Mouse (Mus musculus) heart, embryonic 14.5 days (tissue): ENCODE results near the gene Cfap97. TPM values are rescaled to one million over a fixed set of nuclear protein-coding genes. Genes with fewer than 3 reads are reported as not detected.

ENCODE experiments used
- ATAC-seq: fragments of 200-750 bp; cut with Nextera tagmentation; 2 replicates; pipeline ENCODE4 v1.8.0; 2017; ENCODE audit warnings: low read depth, moderate TSS enrichment; ENCODE audit not compliant: insufficient number of reproducible peaks, insufficient read depth, low FRiP score
- H3K27ac ChIP-seq, 2 experiments: fragments of 200-500 bp in 1 of 2; fragments of 300-500 bp in 1 of 2; sonication (generic) in 1 of 2; replicated peaks in 1 of 2; 2 replicates each; pipeline ENCODE4 v1.5.1; 2012 to 2014; ENCODE audit warnings: low read depth in 2 of 2, low read length in 2 of 2, control low read depth in 1 of 2, mild to moderate bottlenecking in 1 of 2, mixed read lengths in 1 of 2; ENCODE audit not compliant: control insufficient read depth in 1 of 2, insufficient read depth in 1 of 2
- H3K27me3 ChIP-seq: fragments of 300-500 bp; sonication (generic); 2 replicates; pipeline ENCODE4 v1.6.1; 2014; ENCODE audit warnings: mild to moderate bottlenecking, low read length, control low read depth; ENCODE audit not compliant: control insufficient read depth, insufficient read depth
- H3K36me3 ChIP-seq: fragments of 300-500 bp; sonication (generic); 2 replicates; pipeline ENCODE4 v1.6.1; 2014; ENCODE audit warnings: mild to moderate bottlenecking, control low read depth, low read length, mixed read lengths; ENCODE audit not compliant: control insufficient read depth, insufficient read depth
- H3K4me1 ChIP-seq, 2 experiments: fragments of 200-500 bp in 1 of 2; fragments of 300-500 bp in 1 of 2; sonication (generic) in 1 of 2; 2 replicates each; pipeline ENCODE4 v1.6.1; 2012 to 2014; ENCODE audit warnings: low read length in 2 of 2, control low read depth in 1 of 2, mixed read lengths in 1 of 2; ENCODE audit not compliant: control insufficient read depth in 2 of 2, insufficient read depth in 2 of 2
- H3K4me2 ChIP-seq: fragments of 300-500 bp; sonication (generic); 2 replicates; pipeline ENCODE4 v1.6.1; 2014; ENCODE audit warnings: mild to moderate bottlenecking, low read length
- H3K4me3 ChIP-seq, 2 experiments: fragments of 200-500 bp in 1 of 2; fragments of 300-500 bp in 1 of 2; sonication (generic) in 1 of 2; 2 replicates each; pipeline ENCODE4 v1.5.1; 2012 to 2014; ENCODE audit warnings: low read length in 2 of 2, mild to moderate bottlenecking in 2 of 2, control low read depth in 1 of 2, low read depth in 1 of 2, moderate library complexity in 1 of 2; ENCODE audit not compliant: control insufficient read depth in 1 of 2, insufficient read depth in 1 of 2
- H3K9ac ChIP-seq: fragments of 300-500 bp; sonication (generic); 2 replicates; pipeline ENCODE4 v1.6.1; 2014; ENCODE audit warnings: mild to moderate bottlenecking, low read length
- H3K9me3 ChIP-seq: fragments of 300-500 bp; sonication (generic); 2 replicates; pipeline ENCODE4 v1.6.1; 2016; ENCODE audit warnings: low read length, control low read depth; ENCODE audit not compliant: control insufficient read depth
- WGBS: fragments of 180-500 bp; shearing (Covaris S2); extraction: QIAGEN DNeasy Blood & Tissue Kit; methylation state at CpG from one replicate; pipeline ENCODE4 v1.1.7; 2014; 5-methylcytosine and 5-hydroxymethylcytosine counted together
- polyA plus RNA-seq: library from polyadenylated mRNA; unstranded; fragments of >200 nt; fragmentation: Nextera tagmentation; extraction: Ambion mirVana; gene quantifications from 2 replicates; pipeline ENCODE4 v1.2.1, GENCODE M21; 2014

Cfap97 gene
- polyA plus RNA-seq, 1 experiment from 2014 or later, result 21.8 TPM

DNA sequence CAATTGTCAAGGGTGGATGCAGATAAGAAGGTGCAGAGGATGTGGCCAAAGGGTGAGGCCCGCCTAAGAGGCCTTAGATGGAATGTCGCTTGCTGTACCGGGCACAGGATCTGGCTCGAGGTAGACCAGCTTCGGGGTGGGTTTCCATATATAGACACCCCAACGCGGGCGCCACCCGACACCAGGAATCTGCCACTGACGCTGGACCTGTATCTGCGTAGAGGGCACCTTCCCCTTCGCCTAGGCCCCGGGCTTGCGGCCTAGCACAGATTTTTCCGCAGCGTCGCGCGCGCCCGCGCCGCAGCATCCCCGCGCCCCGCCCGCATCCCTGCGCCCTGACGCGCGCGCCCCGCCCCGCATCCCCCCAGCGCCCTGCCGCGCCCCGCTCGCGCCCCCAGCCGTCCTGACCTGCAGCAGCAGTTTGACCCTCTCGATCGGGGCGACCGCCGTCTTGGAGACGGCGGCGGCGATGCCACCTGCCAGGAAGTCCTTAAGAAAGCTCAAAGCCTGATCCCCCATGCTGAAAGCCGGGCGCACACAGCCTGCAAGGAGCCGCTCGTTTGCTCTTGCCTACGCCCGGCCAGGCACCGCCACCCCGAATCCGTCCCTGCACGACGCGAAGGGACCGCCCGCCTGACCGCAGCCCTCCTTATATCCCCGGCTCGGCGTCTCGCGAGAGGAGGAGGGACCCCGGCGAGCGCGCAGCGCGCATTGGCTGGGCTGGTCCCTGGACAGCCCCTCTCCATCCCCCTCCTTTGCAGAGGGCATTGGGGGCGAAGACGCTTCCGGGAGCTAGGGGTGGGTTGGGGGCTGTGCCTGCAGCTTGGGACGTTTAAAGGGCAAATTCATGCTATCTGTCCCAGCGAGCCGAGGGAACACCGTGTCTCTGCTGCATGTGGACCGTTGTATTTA is 59.1 kb downstream of the Cfap97 start, which contains the start of gene Slc25a4:
Slc25a4 (minus strand) TSS at position 881 of the 912 bp plus-strand sequence.
- ATAC-seq, result peak; percentile 96
- Histone ChIP-seq H3K4me3 (peak within 1 kb of the TSS; percentile 87 to 95), H3K36me3 (peaks cover 42% of the 10 kb centered on the region), H3K27me3 (no peaks in the 10 kb centered on the region), H3K4me1 (peaks cover 16 to 43% of the 10 kb centered on the region in 2 experiments), H3K9me3 (no peaks in the 10 kb centered on the region), H3K9ac (peak within 1 kb of the TSS; percentile 98), H3K4me2 (peak within 1 kb of the TSS; percentile 73), H3K27ac (peak within 1 kb of the TSS; percentile 99 to 100)
- WGBS, result under 1% methylated on average over 84 of the region's 84 CpGs

DNA sequence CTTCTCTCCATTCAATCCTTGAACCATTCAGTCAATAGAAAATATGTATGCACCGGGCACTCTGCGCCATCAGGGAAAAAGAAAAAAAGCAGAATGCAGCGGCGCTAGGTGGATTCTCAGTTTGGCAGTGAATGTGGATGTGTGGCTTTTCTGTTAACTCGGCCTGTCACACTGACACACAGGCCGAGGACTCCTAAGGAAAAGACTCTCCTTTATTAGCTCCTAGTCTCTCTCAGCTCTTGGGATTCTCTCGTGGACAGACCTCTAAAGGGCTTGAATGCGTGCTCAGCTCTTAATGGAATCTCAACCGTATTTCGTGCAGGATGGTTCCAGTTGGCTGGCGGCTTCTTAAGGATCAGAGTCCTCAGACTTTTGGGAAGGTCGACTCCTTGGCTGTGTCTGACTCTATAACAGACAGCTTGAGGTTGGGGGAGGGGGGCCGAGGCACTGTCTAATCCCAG is 60.1 kb downstream of the Cfap97 start:
- WGBS, result 7% methylated on average over 13 of the region's 13 CpGs
- H3K4me1 ChIP-seq, result peaks cover 18 to 40% of the 10 kb centered on the region in 2 experiments

DNA sequence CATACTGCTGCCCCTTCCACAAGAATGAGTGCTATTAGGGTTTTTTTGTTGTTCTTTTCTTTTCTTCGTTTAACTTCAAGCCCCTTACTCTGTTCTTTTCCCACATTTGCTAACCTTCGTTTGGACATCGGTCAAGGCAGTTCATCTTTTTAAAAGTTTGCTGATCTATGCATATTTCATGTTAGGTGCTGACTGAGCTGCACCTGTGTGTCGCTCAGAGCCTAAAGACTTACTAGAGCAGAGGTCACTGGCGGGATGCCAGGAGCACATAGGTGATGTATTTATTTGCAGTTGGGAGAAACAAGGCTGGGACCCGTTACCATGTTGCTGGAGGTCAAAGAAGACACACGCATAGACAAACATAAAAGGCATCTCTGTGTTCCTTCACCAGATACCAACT is 60.6 kb downstream of the Cfap97 start:
- Histone ChIP-seq H3K4me1 (peaks cover 19 to 39% of the 10 kb centered on the region in 2 experiments), H3K9ac (peak overlapping the region; percentile 98), H3K27ac (peak overlapping the region; percentile 98 to 100), H3K4me2 (peak overlapping the region; percentile 73), H3K36me3 (peaks cover 27% of the 10 kb centered on the region), H3K27me3 (no peaks in the 10 kb centered on the region), H3K9me3 (no peaks in the 10 kb centered on the region), H3K4me3 (no peak overlapping the region; a peak in 1 of 4 replicates)
- ATAC-seq, result no peak
- WGBS, result 44% methylated on average over 7 of the region's 7 CpGs

More for the DNA sequence above, 60.1 kb downstream of the Cfap97 start:
- peak overlapping the region; percentile 98 to 100 for H3K27ac ChIP-seq
- H3K9ac ChIP-seq, result peak overlapping the region; percentile 98
- peak overlapping the region; percentile 73 for H3K4me2 ChIP-seq
- H3K4me3 ChIP-seq, result peak overlapping the region; percentile 87 to 95
- peaks cover 32% of the 10 kb centered on the region for H3K36me3 ChIP-seq
- no peaks in the 10 kb centered on the region for H3K9me3 ChIP-seq
- no peaks in the 10 kb centered on the region for H3K27me3 ChIP-seq
- ATAC-seq, result no peak

DNA sequence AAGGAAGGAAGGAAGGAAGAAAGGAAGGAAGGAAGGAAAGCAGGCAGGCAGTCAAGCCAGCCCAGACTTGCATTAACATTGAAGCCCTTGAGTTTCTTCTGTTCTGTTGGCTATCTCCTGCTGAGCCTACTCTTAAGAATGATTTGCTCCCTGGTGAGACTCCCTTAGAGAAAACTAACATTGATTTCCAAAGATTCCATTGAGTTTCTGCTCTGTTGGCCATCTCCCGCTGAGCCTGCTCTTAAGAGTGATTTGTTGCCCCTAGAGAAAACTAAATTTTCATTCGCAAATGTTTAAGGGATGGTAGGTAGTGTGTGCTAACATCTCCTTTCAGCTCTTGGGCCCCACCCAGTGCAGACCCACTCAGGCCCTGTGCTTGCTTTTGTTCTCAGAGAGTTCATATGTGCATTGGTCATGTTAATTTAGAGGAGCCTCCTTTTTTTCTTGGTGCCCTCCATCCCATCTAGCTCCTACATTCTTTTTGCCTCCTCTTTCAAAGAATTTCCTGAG is 62.5 kb downstream of the Cfap97 start:
- no peak overlapping the region for H3K27ac ChIP-seq
- WGBS, result 73% methylated on average over 2 of the region's 2 CpGs

DNA sequence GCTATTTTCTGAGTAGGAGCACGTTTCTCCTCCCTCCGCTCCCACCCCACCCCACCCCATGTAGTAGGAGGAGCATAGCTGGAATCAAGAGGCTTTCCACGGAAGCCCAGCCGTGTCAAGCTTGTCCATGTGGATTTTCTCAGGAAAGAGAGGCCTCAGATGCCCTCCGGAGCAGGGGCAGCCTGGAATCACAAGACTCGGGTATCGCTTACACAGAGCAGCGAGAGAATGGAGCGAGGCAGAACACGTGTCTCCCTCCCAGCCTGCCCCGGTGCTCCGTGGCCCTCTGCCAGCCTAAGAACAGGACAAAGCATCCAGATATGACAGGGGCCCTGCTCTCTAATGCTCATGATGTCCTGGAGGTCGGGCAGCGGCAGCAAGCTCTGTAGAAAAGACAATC is 65.3 kb downstream of the Cfap97 start:
- Histone ChIP-seq H3K4me1 (peaks cover 17 to 23% of the 10 kb centered on the region in 2 experiments), H3K27ac (peak overlapping the region; percentile 83 to 90), H3K27me3 (no peaks in the 10 kb centered on the region), H3K4me2 (peak overlapping the region; percentile 56), H3K4me3 (peak overlapping the region; percentile 27 to 32), H3K9me3 (no peaks in the 10 kb centered on the region), H3K36me3 (no peaks in the 10 kb centered on the region), H3K9ac (peak overlapping the region; percentile 59)
- peak; percentile 91 for ATAC-seq
- WGBS, result 0% methylated on average over 14 of the region's 14 CpGs

More for the DNA sequence above, 62.5 kb downstream of the Cfap97 start:
- Histone ChIP-seq H3K36me3 (peaks cover 8% of the 10 kb centered on the region), H3K4me2 (no peak overlapping the region), H3K27me3 (no peaks in the 10 kb centered on the region), H3K9me3 (no peaks in the 10 kb centered on the region), H3K4me3 (no peak overlapping the region), H3K9ac (no peak overlapping the region), H3K4me1 (peaks cover 17 to 33% of the 10 kb centered on the region in 2 experiments)
- no peak for ATAC-seq

DNA sequence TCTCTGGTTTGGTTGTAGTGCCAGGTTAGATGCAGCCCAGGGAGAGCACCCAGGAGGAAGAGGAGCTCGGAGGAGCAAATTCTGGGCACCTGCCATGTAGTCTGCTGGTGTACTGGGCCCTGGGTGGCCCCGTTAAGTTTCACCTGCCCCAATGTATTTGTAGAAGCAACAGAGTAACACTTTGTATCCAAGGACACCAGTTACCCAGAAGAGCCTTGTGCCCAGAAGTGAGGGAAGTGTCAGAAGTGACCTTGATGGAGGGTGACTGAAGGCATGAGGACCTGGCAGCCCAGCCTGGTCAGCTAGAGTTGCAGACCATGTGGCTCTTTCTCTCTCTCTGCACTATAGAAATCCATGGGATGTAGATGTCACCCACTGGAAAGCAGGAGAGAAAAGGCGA is 69.0 kb downstream of the Cfap97 start:
- peaks cover 12 to 21% of the 10 kb centered on the region in 2 experiments for H3K4me1 ChIP-seq
- no peak overlapping the region for H3K4me2 ChIP-seq
- no peaks in the 10 kb centered on the region for H3K36me3 ChIP-seq
- ATAC-seq, result no peak
- no peaks in the 10 kb centered on the region for H3K27me3 ChIP-seq
- 67% methylated on average over 3 of the region's 3 CpGs for WGBS
- H3K9ac ChIP-seq, result 0 out of 2 replicates have a peak overlapping the region, but pooled peaks have one; percentile 16
- H3K4me3 ChIP-seq, result no peak overlapping the region
- no peaks in the 10 kb centered on the region for H3K9me3 ChIP-seq
- peak overlapping the region; percentile 33 to 42; a peak in 3 of 4 replicates for H3K27ac ChIP-seq

DNA sequence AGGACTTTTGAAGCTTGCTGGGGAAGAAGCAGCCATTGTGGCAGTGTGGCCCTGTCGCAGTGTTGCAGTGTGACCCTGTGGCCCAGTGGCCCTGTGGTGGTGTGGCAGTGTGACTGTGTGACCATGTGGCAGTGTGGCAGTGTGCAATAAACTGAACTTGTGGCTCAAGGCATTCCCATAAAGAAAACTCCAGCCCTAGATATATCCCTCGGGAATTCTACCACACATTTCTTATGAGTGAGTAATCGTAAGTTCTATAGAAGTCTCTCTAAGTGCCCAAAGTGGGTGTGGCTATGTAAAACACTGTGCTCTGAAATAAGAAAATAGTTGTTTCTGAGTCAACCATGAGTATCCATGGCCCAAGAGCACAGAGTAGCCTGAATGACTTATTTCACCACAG is 73.9 kb downstream of the Cfap97 start:
- Histone ChIP-seq H3K4me1 (peaks cover 6 to 18% of the 10 kb centered on the region in 2 experiments), H3K36me3 (no peaks in the 10 kb centered on the region), H3K27ac (no peak overlapping the region), H3K4me3 (no peak overlapping the region), H3K9me3 (no peaks in the 10 kb centered on the region), H3K9ac (no peak overlapping the region), H3K27me3 (no peaks in the 10 kb centered on the region), H3K4me2 (no peak overlapping the region)
- 32% methylated on average over 3 of the region's 3 CpGs for WGBS
- no peak for ATAC-seq
